In the genomic region with DNA sequence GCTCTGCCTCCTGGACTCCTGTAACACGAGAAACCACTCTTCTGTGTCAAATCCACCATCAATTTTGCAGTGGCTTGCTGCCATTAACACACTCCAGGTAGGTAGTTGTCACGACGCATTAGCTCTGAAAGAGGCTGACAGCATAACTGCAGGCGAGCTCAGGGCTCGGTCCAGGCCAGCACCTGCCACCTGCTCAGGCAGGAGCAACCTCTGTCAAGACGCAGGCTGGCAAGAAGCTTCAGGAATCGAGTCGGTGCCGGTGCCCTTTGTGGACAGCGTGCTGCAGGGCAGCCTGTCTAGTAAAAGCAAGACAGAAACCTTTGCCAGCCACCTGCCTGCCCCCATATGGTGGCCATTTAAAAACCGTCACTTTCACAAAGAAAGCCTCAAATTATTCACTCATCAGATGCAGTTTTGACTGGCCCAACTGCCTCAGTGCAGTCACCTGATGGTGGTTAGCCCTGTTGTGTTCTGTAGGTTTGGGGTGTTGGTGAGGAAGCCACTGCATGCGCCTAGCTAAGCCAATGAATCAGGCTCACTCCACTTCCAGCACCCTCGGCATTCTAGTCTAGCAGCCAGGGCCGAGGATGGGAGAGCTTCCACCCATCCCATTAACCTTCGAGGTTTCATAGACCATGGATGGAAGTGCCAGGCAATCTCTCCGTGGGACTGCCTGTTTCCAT, we compare ENCODE assay signal across 19 mouse cellular contexts.
DNase-seq lines count a peak whose midpoint lies in the region; ATAC-seq lines count a peak whose summit lies in the region.
"Had no signal": no experiment of that assay in that cellular context is flagged by ENCODE, and none has a peak within 500 bp of the region (broad histone marks: within the 10 kb centered on the region; RNA-seq: fewer than 3 reads in every experiment).

No protein-coding gene starts in this region.

- DNase-seq in frontal cortex, postnatal 36 days (ENCODE audit: low spot score in 2 of 2): no peak
- no peak for DNase-seq in midbrain, embryonic 11.5 days (ENCODE audit: low spot score, missing footprints)
- DNase-seq in cerebellum, postnatal 10 days: peak; percentile 87 to 91
- no peak for DNase-seq in c-Kit-positive CD71-positive TER-119-positive erythroid progenitor cells, embryonic 14.5 days (ENCODE audit: low spot score)
- no peak for DNase-seq in gastrocnemius, postnatal 14 days
- DNase-seq in right cerebral cortex, postnatal 10 days (ENCODE audit: low spot score in 2 of 2): no peak
- DNase-seq: adrenal gland, postnatal 10 days; heart, postnatal 10 days; liver, embryonic 13.5 days; spleen, adult 18-20 months; thymus, postnatal 4 days had no signal

- H3K9me3 ChIP-seq in midbrain, embryonic 15.5 days: no peaks in the 10 kb centered on the region
- H3K9me3 ChIP-seq in midbrain, embryonic 11.5 days (ENCODE audit: control insufficient read depth, low read length): no peaks in the 10 kb centered on the region
- H3K9me3 ChIP-seq: embryonic facial prominence, embryonic 13.5 days; intestine, embryonic 15.5 days; liver, embryonic 13.5 days; neural tube, embryonic 13.5 days had no signal

- H3K27ac ChIP-seq in midbrain, embryonic 15.5 days: no peak overlapping the region
- no peak overlapping the region for H3K27ac ChIP-seq in midbrain, embryonic 11.5 days (ENCODE audit: low read depth, low read length)
- H3K27ac ChIP-seq: embryonic facial prominence, embryonic 13.5 days; intestine, embryonic 15.5 days; kidney, postnatal 0 days; liver, embryonic 13.5 days; neural tube, embryonic 13.5 days; stomach, postnatal 0 days had no signal

- H3K27me3 ChIP-seq in midbrain, embryonic 15.5 days (replicated peaks): no peaks in the 10 kb centered on the region
- H3K27me3 ChIP-seq in midbrain, embryonic 11.5 days (ENCODE audit: control insufficient read depth, insufficient read depth, low read length): no peaks in the 10 kb centered on the region
- H3K27me3 ChIP-seq: intestine, embryonic 15.5 days; liver, embryonic 13.5 days; neural tube, embryonic 13.5 days had no signal

- WGBS in midbrain, embryonic 15.5 days: 84% methylated on average over 16 of the region's 16 CpGs
- WGBS in midbrain, embryonic 11.5 days: 86% methylated on average over 16 of the region's 16 CpGs

- intact Hi-C loops in gastrocnemius, postnatal 14 days (cut with DNase I; ENCODE audit: low total_unique reads): no loop called here

- no peak overlapping the region for H3K9ac ChIP-seq in midbrain, embryonic 15.5 days
- H3K9ac ChIP-seq in midbrain, embryonic 11.5 days (ENCODE audit: low read length): no peak overlapping the region
- H3K9ac ChIP-seq: embryonic facial prominence, embryonic 13.5 days; intestine, embryonic 15.5 days; liver, embryonic 13.5 days; neural tube, embryonic 13.5 days had no signal

- H3K36me3 ChIP-seq in midbrain, embryonic 15.5 days (replicated peaks): no peaks in the 10 kb centered on the region
- H3K36me3 ChIP-seq in midbrain, embryonic 11.5 days (ENCODE audit: control insufficient read depth, insufficient read depth, low read length): no peaks in the 10 kb centered on the region
- H3K36me3 ChIP-seq: embryonic facial prominence, embryonic 13.5 days; G1E; intestine, embryonic 15.5 days; liver, embryonic 13.5 days; neural tube, embryonic 13.5 days had no signal

- H3K4me2 ChIP-seq in midbrain, embryonic 15.5 days: no peak overlapping the region
- H3K4me2 ChIP-seq in midbrain, embryonic 11.5 days: no peak overlapping the region
- H3K4me2 ChIP-seq: embryonic facial prominence, embryonic 13.5 days; intestine, embryonic 15.5 days; liver, embryonic 13.5 days; neural tube, embryonic 13.5 days had no signal

- no peaks in the 10 kb centered on the region for H3K4me1 ChIP-seq in midbrain, embryonic 15.5 days
- H3K4me1 ChIP-seq in midbrain, embryonic 11.5 days (ENCODE audit: control insufficient read depth, insufficient read depth, low read length): no peaks in the 10 kb centered on the region
- H3K4me1 ChIP-seq: embryonic facial prominence, embryonic 13.5 days; intestine, embryonic 15.5 days; liver, embryonic 13.5 days; neural tube, embryonic 13.5 days had no signal

- no peak overlapping the region for H3K4me3 ChIP-seq in midbrain, embryonic 15.5 days
- H3K4me3 ChIP-seq in midbrain, embryonic 11.5 days (ENCODE audit: low read depth, low read length): no peak overlapping the region
- H3K4me3 ChIP-seq: embryonic facial prominence, embryonic 13.5 days; intestine, embryonic 15.5 days; liver, embryonic 13.5 days; neural tube, embryonic 13.5 days had no signal

- ATAC-seq in frontal cortex, adult (ENCODE audit: low TSS enrichment): peak; percentile 74
- ATAC-seq in midbrain, embryonic 15.5 days (replicated peaks): 0 out of 2 replicates have a peak, but pooled peaks have one; percentile 39
- no peak for ATAC-seq in midbrain, embryonic 11.5 days (ENCODE audit: low FRiP score)
- ATAC-seq: intestine, embryonic 15.5 days had no signal

Comparison
In these comparisons a context has a peak if more than half of its experiments do, and no peak if none do; other contexts are left out.
1. DNase-seq: peak in cerebellum, postnatal 10 days (2 of 2); none in frontal cortex, postnatal 36 days (0 of 2), midbrain, embryonic 11.5 days (single experiment), c-Kit-positive CD71-positive TER-119-positive erythroid progenitor cells, embryonic 14.5 days (single experiment), gastrocnemius, postnatal 14 days (single experiment) and right cerebral cortex, postnatal 10 days (0 of 2).